Mouse (Mus musculus) heart, postnatal 14 days (tissue): Measurements from ENCODE around the gene Disp1. TPM values are rescaled to one million over a fixed set of nuclear protein-coding genes. Genes with fewer than 3 reads are reported as not detected.

Experiments used
- DNase-seq, 2 experiments: peaks; one replicate each; pipeline ENCODE4 v3.0.0; 2021 to 2022
- intact Hi-C: fragments of 180-260 bp; cut with DNase I; formaldehyde crosslinking; loops from one replicate; pipeline ENCODE4 v1.15.1; 2025
- total RNA-seq, 2 experiments: library from RNA; stranded (reverse); gene quantifications; 2 replicates each; pipeline ENCODE4 v1.2.3; 2021

The Disp1 gene
- total RNA-seq, 2 experiments from 2014 or later, result 7.5 to 8.5 TPM

- intact Hi-C loops, result no loop called here
Observed at GRCm38 (mm10) chr1:183140511-183141268, 80.6 kb downstream of the Disp1 start.

GRCm38 (mm10) chr1:183138088-183138487 lies 83.2 kb downstream of the Disp1 start:
- DNase-seq, result no peak
- intact Hi-C loops, result no loop called here

More at GRCm38 (mm10) chr1:183140511-183141268, 80.6 kb downstream of the Disp1 start:
- no peak for DNase-seq

GRCm38 (mm10) chr1:183134427-183134826 lies 86.9 kb downstream of the Disp1 start:
- intact Hi-C loops, result no loop called here
- DNase-seq, result no peak

GRCm38 (mm10) chr1:183133440-183133839 lies 87.9 kb downstream of the Disp1 start:
- intact Hi-C loops, result no loop called here

GRCm38 (mm10) chr1:183127246-183127645 lies 94.1 kb downstream of the Disp1 start:
- no peak for DNase-seq
- intact Hi-C loops, result no loop called here

More at GRCm38 (mm10) chr1:183133440-183133839, 87.9 kb downstream of the Disp1 start:
- DNase-seq, result no peak

GRCm38 (mm10) chr1:183123725-183124124 lies 97.6 kb downstream of the Disp1 start:
- intact Hi-C loops, result no loop called here

GRCm38 (mm10) chr1:183120341-183120923 lies 100.9 kb downstream of the Disp1 start:
- DNase-seq, result peak; percentile 27 to 28
- intact Hi-C loops, result no loop called here

More at GRCm38 (mm10) chr1:183123725-183124124, 97.6 kb downstream of the Disp1 start:
- no peak for DNase-seq

GRCm38 (mm10) chr1:183117827-183118825 lies 103.2 kb downstream of the Disp1 start:
- intact Hi-C loops, result no loop called here
- no peak for DNase-seq

- intact Hi-C loops, result no loop called here
- DNase-seq, result no peak
Observed at GRCm38 (mm10) chr1:183116946-183117826, 104.1 kb downstream of the Disp1 start.

- no peak for DNase-seq
- intact Hi-C loops, result no loop called here
Observed at GRCm38 (mm10) chr1:183116441-183116840, 104.9 kb downstream of the Disp1 start.

- intact Hi-C loops, result no loop called here
- no peak for DNase-seq
Observed at GRCm38 (mm10) chr1:183115076-183115475, 106.2 kb downstream of the Disp1 start.

- DNase-seq, result no peak
- intact Hi-C loops, result no loop called here
Observed at GRCm38 (mm10) chr1:183114554-183114953, 106.8 kb downstream of the Disp1 start.

- intact Hi-C loops, result no loop called here
- no peak for DNase-seq
Observed at GRCm38 (mm10) chr1:183113546-183113945, 107.8 kb downstream of the Disp1 start.

GRCm38 (mm10) chr1:183107476-183107875 lies 113.8 kb downstream of the Disp1 start:
- intact Hi-C loops, result no loop called here
- no peak for DNase-seq

GRCm38 (mm10) chr1:183104696-183105095 lies 116.6 kb downstream of the Disp1 start:
- intact Hi-C loops, result no loop called here
- DNase-seq, result no peak

GRCm38 (mm10) chr1:183102775-183103174 lies 118.5 kb downstream of the Disp1 start:
- intact Hi-C loops, result no loop called here
- DNase-seq, result no peak

GRCm38 (mm10) chr1:183102153-183102552 lies 119.2 kb downstream of the Disp1 start:
- no peak for DNase-seq
- intact Hi-C loops, result no loop called here

GRCm38 (mm10) chr1:183101371-183101770 lies 120.0 kb downstream of the Disp1 start:
- intact Hi-C loops, result no loop called here
- no peak for DNase-seq

- intact Hi-C loops, result no loop called here
- DNase-seq, result no peak
Observed at GRCm38 (mm10) chr1:183100245-183100644, 121.1 kb downstream of the Disp1 start.

- intact Hi-C loops, result no loop called here
- no peak for DNase-seq
Observed at GRCm38 (mm10) chr1:183099686-183100085, 121.6 kb downstream of the Disp1 start.
